Comparison of ENCODE assay signal across 13 mouse cellular contexts in the genomic region with DNA sequence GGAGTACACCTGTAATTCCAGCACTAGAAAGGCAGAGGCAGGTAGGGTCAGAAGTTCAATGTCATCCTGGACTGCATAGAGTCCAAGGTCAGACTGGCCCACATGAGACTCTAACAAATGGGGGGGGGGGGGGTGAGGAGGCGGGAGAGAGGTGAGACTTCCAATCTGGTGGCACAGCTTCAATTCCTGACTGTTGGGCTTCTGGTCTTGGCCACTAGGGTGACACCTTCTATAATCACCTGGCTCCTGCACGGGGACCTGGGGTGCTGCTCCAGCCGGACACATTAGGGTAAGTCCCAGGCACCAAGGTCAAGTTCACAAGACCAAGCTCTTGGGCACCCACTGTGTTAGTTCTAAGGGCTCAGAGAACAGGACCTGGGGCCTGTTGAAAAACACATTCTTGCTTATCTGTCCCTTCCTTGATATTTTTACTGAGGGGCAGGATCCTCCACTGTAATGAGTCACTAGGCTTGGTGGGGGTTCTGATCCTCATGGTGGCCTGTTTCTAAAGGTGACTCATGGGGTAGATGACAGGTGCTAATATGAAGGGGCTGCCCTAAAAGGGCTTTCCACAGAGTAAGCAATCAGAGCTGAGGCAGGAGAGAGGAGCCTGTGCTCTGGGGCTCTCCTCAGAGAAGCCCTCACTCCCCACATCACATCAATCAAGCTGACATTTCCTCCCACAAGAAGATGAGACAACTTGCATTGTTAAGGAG. TPM values are rescaled to one million over a fixed set of nuclear protein-coding genes. Genes with fewer than 3 reads are reported as not detected.
DNase-seq lines count a peak whose midpoint lies in the region; ATAC-seq and TF ChIP-seq lines count a peak whose summit lies in the region.
"Had no signal": no experiment of that assay in that cellular context is flagged by ENCODE, and none has a peak within 500 bp of the region (broad histone marks: within the 10 kb centered on the region; RNA-seq: fewer than 3 reads in every experiment).

No protein-coding gene starts in this region.

- H3K4me1 ChIP-seq in forebrain, postnatal 0 days (ENCODE audit: insufficient read depth): peaks cover 29% of the 10 kb centered on the region
- peaks cover 8% of the 10 kb centered on the region for H3K4me1 ChIP-seq in forebrain, embryonic 11.5 days (replicated peaks; ENCODE audit: control insufficient read depth, insufficient read depth, low read length)
- H3K4me1 ChIP-seq in liver, adult 2 months (ENCODE audit: control insufficient read depth, insufficient read depth, low read length): peaks cover 6% of the 10 kb centered on the region
- H3K4me1 ChIP-seq in neural tube, embryonic 15.5 days: peaks cover 49% of the 10 kb centered on the region

- 0 out of 2 replicates have a peak, but pooled peaks have one; percentile 6 for TF ChIP-seq CTCF in forebrain, postnatal 0 days (IDR thresholded peaks at IDR 0.05; ENCODE audit: low read depth)
- peak; percentile 25; the same call in 1 of the 2 replicates for TF ChIP-seq CTCF in liver, adult 2 months (IDR thresholded peaks at IDR 0.05; ENCODE audit: low read depth, low read length)

- H3K9me3 ChIP-seq in forebrain, postnatal 0 days (ENCODE audit: low read length): no peaks in the 10 kb centered on the region
- no peaks in the 10 kb centered on the region for H3K9me3 ChIP-seq in forebrain, embryonic 11.5 days (ENCODE audit: control insufficient read depth, low read length)
- H3K9me3 ChIP-seq in neural tube, embryonic 15.5 days (replicated peaks): no peaks in the 10 kb centered on the region
- H3K9me3 ChIP-seq: embryonic facial prominence, embryonic 10.5 days; hindbrain, embryonic 15.5 days; kidney, embryonic 15.5 days had no signal

- no peak for DNase-seq in forebrain, postnatal 0 days
- DNase-seq in forebrain, embryonic 11.5 days (ENCODE audit: low spot score): no peak
- DNase-seq in liver, adult 2 months (ENCODE audit: extremely low read depth, low read depth, low spot score): no peak
- DNase-seq in liver: no peak
- peak; percentile 45 for DNase-seq in brain, adult 2 months (ENCODE audit: low read depth, low spot score)
- no peak for DNase-seq in ovary, postnatal 14 days (ENCODE audit: low spot score)

- peak overlapping the region; percentile 66 for H3K27ac ChIP-seq in forebrain, postnatal 0 days (ENCODE audit: low read depth, low read length)
- H3K27ac ChIP-seq in forebrain, embryonic 11.5 days (ENCODE audit: low read depth, low read length): no peak overlapping the region
- H3K27ac ChIP-seq in liver, adult 2 months (replicated peaks; ENCODE audit: insufficient read depth, low read depth, low read length): no peak overlapping the region
- 0 out of 2 replicates have a peak overlapping the region, but pooled peaks have one; percentile 47 for H3K27ac ChIP-seq in neural tube, embryonic 15.5 days (replicated peaks)
- H3K27ac ChIP-seq: embryonic facial prominence, embryonic 10.5 days; hindbrain, embryonic 15.5 days; kidney, embryonic 15.5 days; left cerebral cortex, adult 2 months had no signal

- peaks cover 1% of the 10 kb centered on the region; the same call in 1 of the 2 replicates for H3K36me3 ChIP-seq in forebrain, postnatal 0 days (ENCODE audit: insufficient read depth)
- H3K36me3 ChIP-seq in forebrain, embryonic 11.5 days (ENCODE audit: control insufficient read depth, insufficient read depth, low read length): no peaks in the 10 kb centered on the region
- H3K36me3 ChIP-seq in liver, adult 2 months (ENCODE audit: control insufficient read depth, insufficient read depth, low read length): peaks cover 2% of the 10 kb centered on the region; the same call in 1 of the 2 replicates
- H3K36me3 ChIP-seq in neural tube, embryonic 15.5 days: no peaks in the 10 kb centered on the region; the same call in 1 of the 2 replicates

- peak; percentile 12; the same call in 1 of the 2 replicates for ATAC-seq in forebrain, postnatal 0 days
- no peak for ATAC-seq in forebrain, embryonic 11.5 days (replicated peaks; ENCODE audit: low FRiP score)
- no peak for ATAC-seq in neural tube, embryonic 15.5 days (ENCODE audit: low FRiP score)

- H3K27me3 ChIP-seq in forebrain, postnatal 0 days (ENCODE audit: insufficient read depth, low read length): no peaks in the 10 kb centered on the region
- H3K27me3 ChIP-seq in forebrain, embryonic 11.5 days (ENCODE audit: control insufficient read depth, insufficient read depth, low read length): no peaks in the 10 kb centered on the region
- no peaks in the 10 kb centered on the region for H3K27me3 ChIP-seq in liver, adult 2 months (ENCODE audit: control insufficient read depth, insufficient read depth, low read length)
- no peaks in the 10 kb centered on the region for H3K27me3 ChIP-seq in neural tube, embryonic 15.5 days (replicated peaks)
- H3K27me3 ChIP-seq: CH12.LX; hindbrain, embryonic 15.5 days; kidney, embryonic 15.5 days had no signal

- H3K4me2 ChIP-seq in forebrain, postnatal 0 days (ENCODE audit: low read depth): no peak overlapping the region
- H3K4me2 ChIP-seq in forebrain, embryonic 11.5 days (ENCODE audit: low read depth, low read length, severe bottlenecking): no peak overlapping the region
- no peak overlapping the region for H3K4me2 ChIP-seq in neural tube, embryonic 15.5 days
- H3K4me2 ChIP-seq: kidney, embryonic 15.5 days; midbrain, embryonic 11.5 days had no signal

- H3K4me3 ChIP-seq in forebrain, postnatal 0 days (ENCODE audit: low read depth, low read length): no peak overlapping the region
- no peak overlapping the region for H3K4me3 ChIP-seq in forebrain, embryonic 11.5 days (ENCODE audit: low read depth, low read length)
- H3K4me3 ChIP-seq in liver, adult 2 months (ENCODE audit: insufficient read depth, low read depth, low read length): no peak overlapping the region
- H3K4me3 ChIP-seq in neural tube, embryonic 15.5 days (replicated peaks): no peak overlapping the region
- H3K4me3 ChIP-seq: embryonic facial prominence, embryonic 10.5 days; hindbrain, embryonic 15.5 days; kidney, embryonic 15.5 days; left cerebral cortex, adult 2 months had no signal

- peaks cover 8% of the 10 kb centered on the region for H3K79me2 ChIP-seq in liver, adult 2 months (ENCODE audit: control insufficient read depth, insufficient read depth, low read length)

- no peak overlapping the region for H3K9ac ChIP-seq in forebrain, postnatal 0 days
- no peak overlapping the region for H3K9ac ChIP-seq in forebrain, embryonic 11.5 days (ENCODE audit: low read length)
- H3K9ac ChIP-seq in liver, adult 2 months (ENCODE audit: low read depth, low read length): no peak overlapping the region
- no peak overlapping the region for H3K9ac ChIP-seq in neural tube, embryonic 15.5 days (replicated peaks)
- H3K9ac ChIP-seq: hindbrain, embryonic 15.5 days; kidney, embryonic 15.5 days had no signal

- WGBS in forebrain, postnatal 0 days: 78% methylated on average over 3 of the region's 3 CpGs
- WGBS in forebrain, embryonic 11.5 days: 84% methylated on average over 3 of the region's 3 CpGs
- WGBS in liver, adult 2 months: 26% methylated on average over 3 of the region's 3 CpGs
- WGBS in neural tube, embryonic 15.5 days: 69% methylated on average over 3 of the region's 3 CpGs

- TF ChIP-seq POLR2A in liver, adult 2 months (IDR thresholded peaks at IDR 0.05; ENCODE audit: extremely low read depth, insufficient read depth, low read length): no peak

RNA-seq across cellular contexts. Expression of a gene that starts 4.3 kb away (rescaled TPM):
- total RNA-seq in forebrain, postnatal 0 days (2014; rRNA removed): 115 TPM in 2 replicates
- polyA plus RNA-seq in forebrain, postnatal 0 days (2015; fragmentation: Nextera tagmentation; extraction: Ambion mirVana): 90.3 and 99.4 TPM in 2 replicates
- polyA plus RNA-seq in forebrain, embryonic 11.5 days (2014; fragmentation: Nextera tagmentation; extraction: Ambion mirVana): 72.9 and 73.9 TPM in 2 replicates
- total RNA-seq in liver, adult 2 months (2014; rRNA removed): 28.2 and 33.4 TPM in 2 replicates
- 11.6 and 15.0 TPM in 2 replicates for polyA plus RNA-seq in liver, adult 2 months (2012; rRNA removed)
- 80.1 and 88.2 TPM in 2 replicates for polyA plus RNA-seq in neural tube, embryonic 15.5 days (2015; fragmentation: Nextera tagmentation; extraction: Ambion mirVana)

RNA-seq across cellular contexts. Expression of a gene that starts 4.5 kb away (rescaled TPM):
- total RNA-seq in forebrain, postnatal 0 days (2014; rRNA removed): 34.8 and 35.1 TPM in 2 replicates
- 31.9 and 34.1 TPM in 2 replicates for polyA plus RNA-seq in forebrain, postnatal 0 days (2015; fragmentation: Nextera tagmentation; extraction: Ambion mirVana)
- polyA plus RNA-seq in forebrain, embryonic 11.5 days (2014; fragmentation: Nextera tagmentation; extraction: Ambion mirVana): 13.0 and 14.7 TPM in 2 replicates
- total RNA-seq in liver, adult 2 months (2014; rRNA removed): 3.6 and 5.4 TPM in 2 replicates
- polyA plus RNA-seq in liver, adult 2 months (2012; rRNA removed): 15.0 and 27.6 TPM in 2 replicates
- polyA plus RNA-seq in neural tube, embryonic 15.5 days (2015; fragmentation: Nextera tagmentation; extraction: Ambion mirVana): 31.5 and 38.2 TPM in 2 replicates

Comparison
In these comparisons a context has a peak if more than half of its experiments do, and no peak if none do; other contexts are left out.
1. H3K27ac ChIP-seq: peak in forebrain, postnatal 0 days (single experiment) and neural tube, embryonic 15.5 days (single experiment); none in forebrain, embryonic 11.5 days (single experiment) and liver, adult 2 months (single experiment).